8 mouse cellular contexts compared by ENCODE assay signal in genomic region chr17:12660572-12661260, GRCm38 (mm10). TPM values are rescaled to one million over a fixed set of nuclear protein-coding genes. Genes with fewer than 3 reads are reported as not detected.
DNase-seq lines count a peak whose midpoint lies in the region; TF ChIP-seq lines count a peak whose summit lies in the region.
"Had no signal": no experiment of that assay in that cellular context is flagged by ENCODE, and none has a peak within 500 bp of the region (broad histone marks: within the 10 kb centered on the region; RNA-seq: fewer than 3 reads in every experiment).

No protein-coding gene starts in this region.

- peak; percentile 44 for DNase-seq in layer of hippocampus, adult 11-12 months (ENCODE audit: low spot score)
- DNase-seq in layer of hippocampus, postnatal 25 days (ENCODE audit: extremely low spot score in 1 of 2, low spot score in 1 of 2): no peak
- DNase-seq in MEL (ENCODE audit: low read depth, low spot score): peak; percentile 37
- peak; percentile 32 to 38 for DNase-seq in cerebellum, postnatal 25 days
- DNase-seq in induced T-regulatory cell, adult 2 months (ENCODE audit: low read depth): peak; percentile 73
- DNase-seq in naive thymus-derived CD4-positive, alpha-beta T cell, adult 2 months (ENCODE audit: low read depth): peak; percentile 74
- DNase-seq in adrenal gland, postnatal 25 days: no peak

- TF ChIP-seq POLR2A in MEL (IDR thresholded peaks at IDR 0.05; ENCODE audit: control insufficient read depth in 1 of 2, insufficient read depth in 1 of 2, low read depth in 1 of 2, low read length in 2 of 2, poor library complexity in 1 of 2): no peak

- H3K4me1 ChIP-seq in MEL (ENCODE audit: control insufficient read depth in 1 of 2, insufficient read depth in 2 of 2, low read length in 2 of 2): no peaks in the 10 kb centered on the region
- H3K4me1 ChIP-seq: liver, embryonic 15.5 days had no signal

- no peaks in the 10 kb centered on the region for H3K36me3 ChIP-seq in MEL (ENCODE audit: control insufficient read depth in 1 of 2, insufficient read depth in 2 of 2, low read length in 2 of 2)
- H3K36me3 ChIP-seq: liver, embryonic 15.5 days had no signal

- no peaks in the 10 kb centered on the region; a peak in 1 of 4 replicates for H3K27me3 ChIP-seq in MEL (ENCODE audit: control insufficient read depth in 1 of 2, insufficient read depth in 2 of 2, low read length in 2 of 2)

- peak; percentile 86 for TF ChIP-seq RAD21 in MEL (IDR thresholded peaks at IDR 0.05; ENCODE audit: low read depth, low read length)

- H3K4me3 ChIP-seq in MEL (ENCODE audit: control insufficient read depth in 1 of 2, insufficient read depth in 1 of 2, low read depth in 2 of 2, low read length in 2 of 2): no peak overlapping the region
- H3K4me3 ChIP-seq: liver, embryonic 15.5 days had no signal

- H3K27ac ChIP-seq in MEL (ENCODE audit: control insufficient read depth, low read depth, low read length): no peak overlapping the region
- H3K27ac ChIP-seq: liver, embryonic 15.5 days had no signal

- H3K9ac ChIP-seq in MEL (ENCODE audit: control insufficient read depth, low read depth, low read length, poor library complexity, severe bottlenecking): no peak overlapping the region
- H3K9ac ChIP-seq: liver, embryonic 15.5 days had no signal

- no peaks in the 10 kb centered on the region for H3K9me3 ChIP-seq in MEL (replicated peaks; ENCODE audit: insufficient read depth, low read length)
- H3K9me3 ChIP-seq: liver, embryonic 15.5 days had no signal

- no peaks in the 10 kb centered on the region for H3K79me2 ChIP-seq in MEL (ENCODE audit: control insufficient read depth, insufficient read depth, low read length, poor library complexity)

- no peak for TF ChIP-seq EP300 in MEL (IDR thresholded peaks at IDR 0.05; ENCODE audit: low read depth in 1 of 2, low read length in 2 of 2)

- peak; percentile 14 to 80 (median 72); a peak in 4 of 6 replicates for TF ChIP-seq CTCF in MEL (IDR thresholded peaks at IDR 0.05 in 2 of 3, conservative IDR thresholded peaks at IDR 0.05 in 1 of 3; ENCODE audit: control insufficient read depth in 1 of 3, insufficient read depth in 1 of 3, low read depth in 2 of 3, low read length in 3 of 3, poor library complexity in 1 of 3, severe bottlenecking in 1 of 3)

TF ChIP-seq in MEL, 35 proteins besides CTCF, POLR2A, EP300 and RAD21:
- TF ChIP-seq BHLHE40 (IDR thresholded peaks at IDR 0.05; ENCODE audit: borderline replicate concordance, low read depth, low read length) (no peak), POLR2AphosphoS2 (IDR thresholded peaks at IDR 0.05; ENCODE audit: low read length) (no peak), MYB (IDR thresholded peaks at IDR 0.05; ENCODE audit: low read depth, low read length) (no peak), HCFC1 (IDR thresholded peaks at IDR 0.05; ENCODE audit: low read depth, low read length) (no peak), MAX (IDR thresholded peaks at IDR 0.05; ENCODE audit: low read length) (no peak), POLR2AphosphoS5 (IDR thresholded peaks at IDR 0.05; ENCODE audit: borderline replicate concordance, low read depth, low read length) (no peak), USF1 (IDR thresholded peaks at IDR 0.05; ENCODE audit: low read depth, low read length) (0 out of 2 replicates have a peak, but pooled peaks have one; percentile 36), SIN3A (IDR thresholded peaks at IDR 0.05; ENCODE audit: low read length) (no peak), MYC (IDR thresholded peaks at IDR 0.05; ENCODE audit: low read depth, low read length) (no peak), TCF12 (IDR thresholded peaks at IDR 0.05; ENCODE audit: low read depth, low read length) (no peak), MAFK (IDR thresholded peaks at IDR 0.05; ENCODE audit: borderline replicate concordance, low read depth, low read length) (no peak), SMC3 (IDR thresholded peaks at IDR 0.05; ENCODE audit: low read depth, low read length) (peak; percentile 74), ELF1 (IDR thresholded peaks at IDR 0.05; ENCODE audit: low read depth, low read length) (no peak), ZMIZ1 (IDR thresholded peaks at IDR 0.05; ENCODE audit: low read depth, low read length) (no peak), ZC3H11A (IDR thresholded peaks at IDR 0.05; ENCODE audit: low read depth, low read length) (peak; percentile 79), GABPA (IDR thresholded peaks at IDR 0.05; ENCODE audit: low read depth, low read length) (no peak)

RNA-seq across cellular contexts. Expression of gene Slc22a1, which starts 14.9 kb away (rescaled TPM):
- total RNA-seq in layer of hippocampus, postnatal 25 days (2021): not detected
- total RNA-seq in MEL (2012; rRNA removed): not detected in 2 replicates
- polyA plus RNA-seq in MEL (2012; ENCODE audit: insufficient read depth in 1 of 2, insufficient read length in 2 of 2, low read depth in 1 of 2, low replicate concordance in 2 of 2, missing spikeins in 1 of 2): not detected
- total RNA-seq in adrenal gland, postnatal 25 days (2021): 3.9 TPM in 1 of 2 replicates, not detected in the other

Comparison
In these comparisons a context has a peak if more than half of its experiments do, and no peak if none do; other contexts are left out.
1. DNase-seq: peak in layer of hippocampus, adult 11-12 months (single experiment), MEL (single experiment), cerebellum, postnatal 25 days (2 of 2), induced T-regulatory cell, adult 2 months (single experiment) and naive thymus-derived CD4-positive, alpha-beta T cell, adult 2 months (single experiment); none in layer of hippocampus, postnatal 25 days (0 of 2) and adrenal gland, postnatal 25 days (single experiment).